8 mouse cellular contexts compared by ENCODE assay signal in the genomic region with DNA sequence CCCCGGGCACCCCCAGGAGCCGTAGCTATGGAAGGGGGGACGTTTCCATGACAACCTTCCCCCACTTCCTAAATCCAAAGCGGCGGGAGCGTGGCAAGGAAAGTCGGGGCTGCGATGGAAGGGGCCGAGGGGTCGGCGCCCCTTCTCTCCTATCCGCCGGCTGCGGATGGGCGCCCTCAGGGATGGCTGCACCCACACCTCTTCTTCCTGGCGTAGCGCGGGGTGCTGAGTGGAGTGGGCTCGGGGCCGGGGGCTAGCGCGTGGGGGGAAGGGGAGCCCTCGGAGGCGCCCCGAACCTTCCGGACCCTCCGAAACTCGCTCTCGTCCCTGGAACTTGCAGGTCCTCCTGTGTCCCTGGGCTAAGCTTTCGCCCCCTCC. TPM values are rescaled to one million over a fixed set of nuclear protein-coding genes. Genes with fewer than 3 reads are reported as not detected.
DNase-seq lines count a peak whose midpoint lies in the region; ATAC-seq and TF ChIP-seq lines count a peak whose summit lies in the region.

No protein-coding gene starts in this region.

- H3K4me1 ChIP-seq in kidney, adult 2 months (ENCODE audit: control insufficient read depth, insufficient read depth, low read length), result no peaks in the 10 kb centered on the region
- H3K4me1 ChIP-seq in forebrain, embryonic 16.5 days (replicated peaks; ENCODE audit: control insufficient read depth, insufficient read depth, low read length), result peaks cover 33% of the 10 kb centered on the region

- CTCF ChIA-PET in Patski (lab: Charles Lee), result interaction anchor here (1.0 to 2.2 kb wide), 2 partner anchors 26 to 168 kb away, joined by 3 to 9 read pairs; no protein-coding TSS in a partner anchor

- no peaks in the 10 kb centered on the region for H3K36me3 ChIP-seq in kidney, adult 2 months (ENCODE audit: control insufficient read depth, insufficient read depth, low read length)
- H3K36me3 ChIP-seq in forebrain, embryonic 16.5 days (ENCODE audit: control insufficient read depth, insufficient read depth), result no peaks in the 10 kb centered on the region
- H3K36me3 ChIP-seq in macrophage (ENCODE audit: inconsistent target), result no peaks in the 10 kb centered on the region

- POLR2A ChIA-PET in Patski (lab: Charles Lee), result interaction anchor here (0.9 to 1.7 kb wide), 8 partner anchors 8 to 178 kb away, joined by 3 to 5 read pairs (median 3); no protein-coding TSS in a partner anchor

- peaks cover 2% of the 10 kb centered on the region for H3K27me3 ChIP-seq in kidney, adult 2 months (replicated peaks; ENCODE audit: control insufficient read depth, insufficient read depth, low read length)
- H3K27me3 ChIP-seq in Patski, result no peaks in the 10 kb centered on the region
- H3K27me3 ChIP-seq in forebrain, embryonic 16.5 days (replicated peaks; ENCODE audit: control insufficient read depth, insufficient read depth, low read length), result no peaks in the 10 kb centered on the region

- H3K9me3 ChIP-seq in forebrain, embryonic 16.5 days (ENCODE audit: control insufficient read depth, low read length), result no peaks in the 10 kb centered on the region

- no peak for DNase-seq in kidney, adult 2 months
- no peak for DNase-seq in kidney, adult 18-20 months
- no peak for DNase-seq in Patski (ENCODE audit: low read depth, low spot score)
- DNase-seq in adrenal gland, postnatal 10 days, result no peak
- DNase-seq in right cerebral cortex, postnatal 25 days, result no peak
- no peak for DNase-seq in embryo, embryonic 10.5 days (ENCODE audit: low spot score)

- H3K27ac ChIP-seq in kidney, adult 2 months (ENCODE audit: insufficient read depth, low read depth, low read length), result 0 out of 2 replicates have a peak overlapping the region, but pooled peaks have one; percentile 25
- peak overlapping the region; percentile 85 for H3K27ac ChIP-seq in forebrain, embryonic 16.5 days (ENCODE audit: low read length)
- H3K27ac ChIP-seq in macrophage, result no peak overlapping the region

- no peak for TF ChIP-seq POLR2A in kidney, adult 2 months (IDR thresholded peaks at IDR 0.05; ENCODE audit: low read depth, low read length)

- no peak for TF ChIP-seq CTCF in kidney, adult 2 months (conservative IDR thresholded peaks at IDR 0.05; ENCODE audit: insufficient read depth, insufficient read length, low read depth, low read length)
- no peak for TF ChIP-seq CTCF in Patski (IDR thresholded peaks at IDR 0.05)

- peak; percentile 10 for ATAC-seq in Patski
- ATAC-seq in forebrain, embryonic 16.5 days, result peak; percentile 24; the same call in 1 of the 2 replicates

- peak overlapping the region; percentile 84 for H3K4me2 ChIP-seq in forebrain, embryonic 16.5 days (ENCODE audit: low read length)

- H3K4me3 ChIP-seq in kidney, adult 2 months (ENCODE audit: insufficient read depth, low read depth, low read length), result peak overlapping the region; percentile 70
- peak overlapping the region; percentile 86 for H3K4me3 ChIP-seq in forebrain, embryonic 16.5 days (replicated peaks; ENCODE audit: low read length)
- peak overlapping the region; percentile 43 for H3K4me3 ChIP-seq in macrophage (ENCODE audit: inconsistent target)

- in situ Hi-C loops in Patski (cut with MboI; ENCODE audit: low pct_unique_long_range_greater_than_20kb), result loop anchor here (5.0 to 25.0 kb wide), 3 partner anchors 57 to 793 kb away; no protein-coding TSS in a partner anchor

- H3K79me2 ChIP-seq in macrophage (ENCODE audit: inconsistent target), result peaks cover 44% of the 10 kb centered on the region

- WGBS in kidney, adult 2 months, result 2% methylated on average over 27 of the region's 30 CpGs
- WGBS in forebrain, embryonic 16.5 days, result under 1% methylated on average over 21 of the region's 30 CpGs
- 3% methylated on average over 29 of the region's 30 CpGs for WGBS in macrophage (ENCODE audit: missing documents)

- peak overlapping the region; percentile 90 for H3K9ac ChIP-seq in forebrain, embryonic 16.5 days (replicated peaks; ENCODE audit: low read depth, low read length)

RNA-seq across cellular contexts. Expression of gene Cadm1, which starts 0.6 kb away (rescaled TPM):
- 5.2 and 6.0 TPM in 2 replicates for polyA plus RNA-seq in kidney, adult 2 months (2012; rRNA removed)
- polyA plus RNA-seq in Patski (2021), result 86.8 TPM
- polyA plus RNA-seq in forebrain, embryonic 16.5 days (2015; fragmentation: Nextera tagmentation; extraction: Ambion mirVana), result 214 and 256 TPM in 2 replicates
- total RNA-seq in macrophage (2018; cell fraction: chromatin; rRNA removed), result 10 to 100 TPM; 12.2 to 58.3 (median 34.6) TPM
- total RNA-seq in macrophage (2018; cell fraction: cytosol; rRNA removed), result 10 to 100 TPM; 20.7 to 40.6 (median 29.4) TPM
- total RNA-seq in macrophage (2018; cell fraction: nucleus; rRNA removed), result 10 to 100 TPM; 22.9 to 89.6 (median 44.9) TPM
- 31.2 to 44.9 TPM (median 36.3 TPM) in 3 replicates for polyA plus RNA-seq in macrophage (2018)
- 10 to 100 TPM; 32.0 to 39.5 TPM for total RNA-seq in adrenal gland, postnatal 10 days (2021)
